Mouse (Mus musculus) gastrocnemius, postnatal 4 days (tissue): ENCODE results near the gene Mif4gd. TPM values are rescaled to one million over a fixed set of nuclear protein-coding genes. Genes with fewer than 3 reads are reported as not detected.

Experiments used
- DNase-seq, 2 experiments: peaks; one replicate each; pipeline ENCODE4 v3.0.0; 2021 to 2022; ENCODE audit warnings: low spot score in 2 of 2, mixed read lengths in 2 of 2
- total RNA-seq, 2 experiments: library from RNA; stranded (reverse); gene quantifications; 2 replicates each; pipeline ENCODE4 v1.2.3; 2021

Mif4gd gene
- total RNA-seq, 2 experiments from 2014 or later, result 29.7 to 31.9 TPM

DNA sequence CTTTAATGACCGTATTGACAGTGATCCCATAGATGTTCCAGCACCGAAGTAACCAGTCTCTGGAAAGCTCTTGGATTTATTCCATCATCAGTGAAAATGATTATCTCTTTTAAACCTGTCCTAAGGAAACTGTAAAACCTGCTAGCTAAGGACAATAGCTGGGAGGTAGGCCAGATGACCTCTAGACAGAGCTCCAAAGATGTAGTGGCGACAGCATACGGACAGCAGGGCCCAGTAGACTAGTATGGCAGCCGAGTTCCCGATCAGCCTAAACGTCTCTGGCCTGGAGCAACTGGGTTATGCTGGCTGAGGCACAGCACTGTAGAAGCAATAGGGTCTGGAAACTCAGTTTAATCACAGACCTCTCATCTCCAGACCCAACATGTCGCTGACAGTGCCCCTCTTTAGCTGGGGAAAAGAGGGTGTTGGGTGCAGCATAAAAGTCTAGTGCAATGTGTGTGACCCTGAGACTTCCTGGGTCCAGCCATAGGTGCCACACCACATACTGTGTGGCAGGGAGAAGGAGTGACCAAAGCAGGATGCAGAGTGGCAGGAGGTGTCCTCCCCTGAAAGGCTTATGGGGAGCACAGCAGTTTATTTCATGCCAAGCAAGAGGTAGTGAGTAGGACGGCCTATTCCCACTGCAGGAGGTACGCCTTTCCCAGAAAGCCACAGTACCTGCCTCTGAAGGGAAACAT is 28.2 kb downstream of the Mif4gd start:
- no peak for DNase-seq

DNA sequence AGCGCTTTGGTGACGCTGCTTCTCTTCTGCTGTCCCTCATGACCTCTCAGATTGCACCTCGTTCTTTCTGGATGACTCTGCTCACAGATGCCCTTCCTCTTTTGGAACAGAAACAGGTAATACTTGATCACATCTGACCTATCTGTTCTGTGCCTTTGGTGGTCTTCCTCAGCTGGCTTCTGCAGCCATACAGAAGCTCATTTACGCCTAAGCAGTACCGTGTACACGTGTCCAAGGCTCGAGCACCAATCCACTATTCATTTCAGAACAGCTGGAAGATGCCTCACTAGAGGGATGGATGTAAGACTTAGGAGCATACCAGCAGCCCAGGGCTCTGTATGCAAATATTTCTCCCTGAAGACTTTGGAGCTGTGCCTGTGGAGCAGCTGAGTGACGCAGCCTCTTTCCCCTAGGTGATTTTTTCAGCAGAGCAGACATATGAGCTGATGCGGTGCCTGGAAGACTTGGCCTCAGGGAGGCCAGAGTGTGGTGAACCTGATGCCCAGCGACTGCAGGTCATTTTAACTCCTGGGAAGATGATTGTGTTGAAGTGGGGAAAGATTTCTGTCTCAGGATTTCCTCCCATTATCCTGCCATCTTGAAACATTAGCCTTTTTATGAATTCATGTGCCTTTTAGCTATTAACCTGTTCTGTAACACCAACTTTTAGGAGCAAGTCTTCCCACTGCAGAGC is 29.7 kb downstream of the Mif4gd start:
- DNase-seq, result no peak

DNA sequence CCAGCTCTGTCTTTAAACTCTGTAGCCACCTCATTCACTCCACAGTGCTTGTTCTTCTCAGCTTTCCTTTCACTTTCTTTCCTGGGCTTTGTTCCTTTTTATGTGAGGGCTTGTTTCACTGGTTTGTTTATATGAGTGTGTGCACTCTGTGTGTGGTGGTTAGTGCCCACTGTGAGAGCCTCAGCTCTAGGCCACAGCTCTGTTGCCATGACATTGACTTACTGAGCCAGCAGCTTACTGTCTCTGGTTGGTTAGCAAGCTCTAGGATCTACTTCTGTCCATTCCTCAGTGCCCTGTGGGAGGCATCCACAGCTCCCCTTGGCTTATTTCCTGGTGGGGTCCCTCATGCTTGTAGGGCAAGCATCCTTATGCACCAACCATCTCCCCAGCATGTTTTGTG is 33.7 kb downstream of the Mif4gd start:
- DNase-seq, result no peak

DNA sequence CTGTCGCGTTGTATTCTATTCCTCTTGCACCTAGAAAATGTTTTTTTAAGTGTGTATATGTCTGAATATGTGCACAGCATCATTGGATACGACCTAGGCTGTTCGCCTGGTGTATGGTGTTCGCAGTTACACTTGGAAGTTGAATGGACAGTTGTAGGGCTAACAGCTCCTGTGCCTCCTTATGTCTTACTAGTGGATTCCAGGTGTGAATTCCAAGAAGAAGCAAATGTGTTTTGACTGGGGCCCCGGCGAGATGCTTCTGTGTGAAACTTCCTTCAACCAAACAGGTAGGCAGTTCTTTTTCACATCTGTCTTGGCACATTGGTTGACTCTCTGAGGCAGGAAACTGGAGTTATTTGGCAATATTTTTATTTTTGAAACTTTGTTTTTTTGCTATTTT is 47.8 kb downstream of the Mif4gd start:
- DNase-seq, result no peak

DNA sequence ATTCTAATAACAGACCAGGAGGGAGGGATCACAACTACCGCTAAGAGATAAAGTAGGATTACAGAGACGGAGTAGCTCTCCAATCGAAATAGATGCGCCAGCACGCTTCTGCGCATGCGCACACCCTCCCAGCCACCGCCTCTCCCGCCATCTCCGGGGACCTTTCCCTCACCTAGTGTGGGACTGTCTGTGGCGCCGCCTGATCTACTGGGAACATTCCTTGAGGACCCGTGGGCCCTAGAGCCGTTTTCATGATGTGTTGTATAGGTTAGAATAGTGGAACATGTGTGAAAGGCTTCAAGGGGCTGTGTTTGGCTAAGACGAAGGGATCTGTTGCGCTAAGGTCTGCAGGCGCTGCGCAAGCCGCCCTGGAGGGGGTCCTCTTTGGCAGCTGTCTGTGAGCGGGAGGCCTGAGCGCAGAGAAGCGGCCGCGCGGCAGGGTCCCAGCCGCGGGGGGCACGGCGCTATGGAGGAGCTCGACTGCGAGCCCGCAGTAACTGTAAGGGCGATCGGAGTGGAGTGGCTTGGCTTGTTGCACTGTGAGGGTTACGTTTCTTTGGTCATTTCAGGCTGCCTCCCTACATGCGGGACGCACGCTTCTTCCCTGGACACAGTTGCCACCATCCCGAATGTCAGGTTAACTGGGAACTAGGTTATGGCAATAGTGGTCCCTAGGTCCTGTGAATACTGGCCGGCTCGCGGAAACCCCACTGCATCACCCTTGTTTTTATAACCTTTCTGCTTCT is 48.5 kb downstream of the Mif4gd start, which contains the start of gene Nup85:
Gene Nup85 (plus strand): TSS at position 371 of the 746 bp plus-strand sequence.
- DNase-seq, result peak; percentile 98 to 99

DNA sequence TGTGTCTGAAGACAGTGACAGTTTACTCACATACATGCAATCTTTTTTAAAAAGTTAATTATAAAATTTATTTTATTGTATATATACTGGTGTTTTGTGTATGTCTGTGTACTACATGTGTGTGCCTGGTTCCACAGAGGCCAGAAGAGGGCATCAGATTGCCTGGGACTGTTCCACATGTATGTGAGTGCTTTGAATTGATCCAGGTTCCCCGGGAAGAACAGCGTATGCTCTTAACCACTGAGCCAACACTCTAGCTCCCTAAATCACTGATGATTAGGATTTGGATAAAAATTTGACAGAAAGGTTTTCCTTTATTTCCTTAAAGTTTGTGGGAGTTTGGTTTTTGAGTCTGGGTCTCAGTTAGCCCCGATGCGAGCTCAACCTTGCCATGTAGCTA is 49.4 kb downstream of the Mif4gd start:
- no peak for DNase-seq

Other genes with a start within 250 kb of the Mif4gd start
- 1 to 10 TPM; 7.2 to 9.0 TPM for gene Hid1, start 245.2 kb downstream of the Mif4gd start, total RNA-seq
- gene Cdr2l, start 231.1 kb downstream of the Mif4gd start, total RNA-seq, result 10 to 100 TPM; 19.4 to 22.2 TPM
- gene Mrpl58, start 209.2 kb downstream of the Mif4gd start, total RNA-seq, result 10 to 100 TPM; 89.6 to 94.0 TPM
- gene Atp5h, start 193.0 kb downstream of the Mif4gd start, total RNA-seq, result 100 to 1,000 TPM; 763 to 790 TPM
- 10 to 100 TPM; 21.4 to 21.6 TPM for gene Kctd2, start 192.8 kb downstream of the Mif4gd start, total RNA-seq
- not detected for gene Trim80, start 172.4 kb downstream of the Mif4gd start, total RNA-seq
- not detected for gene Slc16a5, start 150.5 kb downstream of the Mif4gd start, total RNA-seq
- 1 to 10 TPM; 2.1 to 3.4 TPM for gene Armc7, start 137.3 kb downstream of the Mif4gd start, total RNA-seq
- 10 to 100 TPM; 20.1 to 23.0 TPM for gene Nt5c, start 121.1 kb downstream of the Mif4gd start, total RNA-seq
- gene Jpt1, start 98.6 kb downstream of the Mif4gd start, total RNA-seq, result 100 to 1,000 TPM; 251 to 285 TPM
- gene Sumo2, start 76.7 kb downstream of the Mif4gd start, total RNA-seq, result 100 to 1,000 TPM; 230 to 244 TPM
- 10 to 100 TPM; 43.4 to 45.2 TPM for gene Nup85, start 48.5 kb downstream of the Mif4gd start, total RNA-seq
- 10 to 100 TPM; 70.9 to 73.2 TPM for gene Mrps7, start 9.0 kb downstream of the Mif4gd start, total RNA-seq
- gene Gga3, start 8.9 kb downstream of the Mif4gd start, total RNA-seq, result 10 to 100 TPM; 15.9 to 21.8 TPM
- 10 to 100 TPM; 24.0 to 27.4 TPM for gene Slc25a19, start 15.3 kb upstream of the Mif4gd start, total RNA-seq
- gene Grb2, start 95.6 kb upstream of the Mif4gd start, total RNA-seq, result 100 to 1,000 TPM; 106 to 116 TPM
- gene Tmem94, start 152.5 kb upstream of the Mif4gd start, total RNA-seq, result 10 to 100 TPM; 51.9 to 57.3 TPM
- 10 to 100 TPM; 26.1 to 26.8 TPM for gene Caskin2, start 200.7 kb upstream of the Mif4gd start, total RNA-seq
- gene Tsen54, start 201.8 kb upstream of the Mif4gd start, total RNA-seq, result 10 to 100 TPM; 15.6 to 16.9 TPM
- 10 to 100 TPM; 19.0 to 21.6 TPM for gene Llgl2, start 211.1 kb upstream of the Mif4gd start, total RNA-seq
- under 1 TPM; 0.37 to 0.60 TPM for gene Myo15b, start 245.4 kb upstream of the Mif4gd start, total RNA-seq